Mouse (Mus musculus): Measurements from ENCODE around the gene Hmg20b. TPM values are rescaled to one million over a fixed set of nuclear protein-coding genes. Genes with fewer than 3 reads are reported as not detected.
A peak's percentile ranks its signal among the peaks of the same experiment; 100 is the strongest.

Gene Hmg20b
- total RNA-seq, 2 experiments from 2014 or later: 18.3 to 20.3 TPM

DNA sequence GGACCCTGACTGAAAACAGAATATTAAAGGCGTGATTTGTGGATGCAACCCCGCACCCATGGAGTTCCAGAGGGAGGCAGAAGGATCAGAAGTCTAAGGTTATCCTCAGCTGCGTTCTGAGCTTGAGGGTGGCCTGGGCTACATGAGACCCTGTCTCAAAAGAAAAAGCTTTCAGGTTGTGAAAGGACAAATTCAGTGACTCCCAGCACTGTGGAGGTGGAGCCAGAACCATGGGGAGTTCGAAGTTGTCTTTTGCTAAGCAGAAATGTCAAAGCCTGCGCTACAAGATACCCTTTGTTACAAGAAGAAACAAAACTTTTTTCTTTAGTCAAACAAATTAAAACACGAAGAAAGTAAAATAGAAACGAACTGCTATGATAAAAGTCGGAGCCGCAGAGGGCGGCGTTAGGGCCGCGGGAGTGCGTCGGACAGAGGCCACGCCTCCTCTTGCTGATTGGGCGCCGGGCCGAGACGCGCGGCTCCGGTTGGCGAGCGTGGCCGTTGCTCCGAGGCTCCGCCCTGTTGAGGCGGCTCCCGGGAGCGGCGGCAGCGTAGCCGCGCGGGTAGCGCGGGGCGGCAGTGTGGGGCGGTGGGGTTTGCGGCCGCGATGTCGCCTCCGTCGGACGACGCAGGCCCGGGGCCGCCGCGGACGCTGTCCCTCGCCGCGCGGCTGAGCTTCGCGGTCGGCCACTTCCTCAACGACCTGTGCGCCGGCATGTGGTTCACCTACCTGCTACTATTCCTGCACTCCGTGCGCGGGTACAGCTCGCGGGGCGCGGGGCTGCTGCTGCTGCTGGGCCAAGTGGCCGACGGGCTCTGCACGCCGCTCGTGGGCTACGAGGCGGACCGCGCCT lies 6.9 kb upstream of the Hmg20b start, which contains the start of gene Mfsd12:
Mfsd12 (plus strand) TSS at position 501 of the 854 bp plus-strand sequence.
- intact Hi-C loops (cut with DNase I): no loop called here
- DNase-seq (ENCODE audit: extremely low spot score in 1 of 2, low spot score in 2 of 2): peak; percentile 88 to 96

DNA sequence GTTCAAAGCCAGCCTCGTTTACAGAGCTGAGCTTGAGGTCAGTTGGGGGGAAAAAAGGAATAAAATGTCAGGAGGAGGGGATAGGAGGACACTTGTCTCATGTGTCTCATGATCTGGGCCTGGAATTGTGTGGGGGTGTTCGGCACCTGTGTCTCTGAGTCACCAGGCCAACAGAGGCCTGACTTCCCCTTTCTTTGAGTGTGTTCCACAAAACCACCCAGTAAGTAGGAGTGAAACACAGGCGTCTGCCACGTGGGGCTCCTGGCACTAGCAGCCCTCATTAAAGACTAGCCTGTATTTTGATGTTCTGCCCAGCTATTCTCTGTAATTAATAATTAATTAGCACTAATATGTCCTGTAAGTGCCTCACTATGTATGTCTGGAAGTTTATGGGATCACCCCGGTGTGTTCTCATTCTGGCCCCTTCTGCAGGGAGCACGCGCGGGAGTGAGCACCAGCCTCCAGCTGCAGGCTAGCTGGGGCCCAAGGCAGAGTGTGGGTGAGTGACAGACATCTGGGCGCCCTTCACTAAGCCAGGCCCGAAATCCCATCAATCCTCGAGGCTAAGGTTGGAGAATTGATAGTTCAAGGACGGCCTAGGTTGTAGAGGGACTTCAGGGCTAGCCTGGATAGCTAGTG lies 6.2 kb upstream of the Hmg20b start:
- intact Hi-C loops (cut with DNase I): no loop called here
- no peak for DNase-seq (ENCODE audit: extremely low spot score in 1 of 2, low spot score in 2 of 2)

DNA sequence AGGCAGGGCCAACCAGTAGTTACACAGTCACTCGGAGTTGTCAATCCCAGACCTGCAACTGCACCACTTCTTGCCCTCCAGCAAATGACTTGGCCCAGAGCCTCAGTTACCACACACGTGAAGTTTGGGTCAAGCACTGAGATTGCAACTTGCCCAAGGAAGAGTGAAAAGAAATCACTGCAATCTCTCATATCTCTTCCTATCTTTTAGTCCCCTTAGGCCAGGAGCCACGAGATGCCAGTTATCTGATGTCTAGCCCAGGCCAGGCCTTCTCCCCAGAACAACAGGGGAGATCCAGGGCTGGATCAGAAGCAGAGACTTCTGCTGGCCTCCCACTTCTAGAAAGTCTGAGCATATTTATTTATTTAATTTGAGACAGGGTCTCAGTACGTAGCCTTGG lies 5.3 kb upstream of the Hmg20b start:
- no peak for DNase-seq (ENCODE audit: extremely low spot score in 1 of 2, low spot score in 2 of 2)
- intact Hi-C loops (cut with DNase I): no loop called here

DNA sequence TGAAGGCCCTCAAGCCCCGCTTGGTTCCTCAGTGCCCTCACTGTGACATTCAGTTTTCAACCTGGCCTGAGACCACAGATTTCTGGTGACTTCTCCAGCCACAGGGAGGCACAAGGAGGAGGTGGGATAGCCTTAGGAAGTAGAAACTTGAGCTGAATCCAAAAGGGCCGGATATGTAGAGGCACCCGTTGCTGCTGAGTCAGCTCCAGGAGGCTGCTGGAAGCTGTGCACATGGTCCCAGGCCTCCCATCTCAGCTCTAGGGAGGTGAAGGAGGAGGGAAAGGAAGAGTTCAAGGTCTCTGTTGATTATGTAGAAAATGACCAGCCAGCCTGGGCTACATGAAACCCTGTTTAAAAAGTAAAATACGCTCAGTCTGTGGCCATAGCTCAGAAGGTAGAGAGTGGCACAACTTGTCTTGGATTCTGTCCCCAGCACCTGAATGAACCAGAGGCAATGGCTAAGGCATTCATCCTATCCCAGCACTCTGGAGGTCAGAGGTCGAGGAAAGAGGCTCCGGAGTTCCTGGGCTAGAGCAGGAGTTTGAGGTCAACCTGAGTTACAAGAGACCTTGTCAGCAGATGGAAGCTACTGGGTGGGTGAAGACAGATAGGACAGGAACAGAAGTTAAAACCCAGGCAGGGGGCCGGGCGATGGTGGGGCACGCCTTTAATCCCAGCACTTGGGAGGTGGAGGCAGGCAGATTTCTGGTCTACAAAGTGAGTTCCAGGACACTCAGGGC lies 4.6 kb upstream of the Hmg20b start:
- intact Hi-C loops (cut with DNase I): no loop called here
- DNase-seq (ENCODE audit: extremely low spot score in 1 of 2, low spot score in 2 of 2): no peak

DNA sequence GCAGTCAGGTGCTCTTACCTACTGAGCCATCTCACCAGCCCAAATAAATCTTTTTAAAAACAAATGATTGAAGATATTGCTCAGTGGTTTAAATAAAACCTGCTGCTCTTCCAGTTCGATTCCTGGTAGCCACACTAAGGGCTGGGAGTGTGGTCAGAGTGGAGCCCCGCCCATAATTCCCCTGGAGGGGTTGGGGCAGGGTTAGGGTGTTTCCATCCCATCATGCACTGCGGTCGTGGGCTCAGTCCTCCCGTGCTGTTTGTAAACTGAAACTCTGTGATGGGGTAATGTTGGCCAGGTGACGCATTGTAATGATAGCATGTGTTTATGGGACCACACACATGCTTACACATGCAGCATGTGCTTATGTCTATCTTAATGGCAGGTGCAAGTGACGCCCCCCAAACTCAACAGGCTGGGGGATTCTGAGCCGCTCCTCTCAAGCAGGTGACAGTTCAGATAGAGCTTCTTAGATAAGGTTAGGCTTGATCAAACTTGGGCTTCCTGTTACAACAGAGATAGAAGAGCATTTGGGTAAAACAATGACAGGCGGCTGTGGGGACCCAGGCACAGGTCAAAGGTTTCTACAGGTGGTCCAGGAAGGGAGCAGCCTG lies 1.5 kb upstream of the Hmg20b start:
- intact Hi-C loops (cut with DNase I): loop anchor here (2.0 kb wide), 1 partner anchor 61 kb away; the partner anchor contains the start of gene Tjp3
- DNase-seq (ENCODE audit: extremely low spot score in 1 of 2, low spot score in 2 of 2): no peak

DNA sequence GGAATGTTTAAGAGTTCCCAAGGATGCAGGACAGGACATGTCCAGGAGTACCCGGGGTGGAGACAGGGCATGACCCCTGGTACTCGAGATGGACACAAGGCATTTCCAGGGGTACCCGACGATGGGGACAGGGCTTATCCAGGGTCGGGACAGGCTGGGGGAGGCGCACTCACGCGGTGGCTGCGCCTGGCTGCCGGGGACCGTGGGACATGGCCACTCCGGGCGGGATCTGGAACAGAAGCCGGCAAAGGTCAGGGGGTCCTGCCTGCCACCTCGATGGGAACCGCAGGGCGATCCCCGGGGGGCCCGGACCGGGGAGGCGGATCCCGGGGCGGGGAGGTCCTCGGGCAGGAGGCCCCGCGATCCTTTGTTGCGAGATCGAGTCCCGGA lies 324 bp downstream of the Hmg20b start:
- intact Hi-C loops (cut with DNase I): loop anchor here (5.0 kb wide), 1 partner anchor 153 kb away; no protein-coding TSS in a partner anchor

DNA sequence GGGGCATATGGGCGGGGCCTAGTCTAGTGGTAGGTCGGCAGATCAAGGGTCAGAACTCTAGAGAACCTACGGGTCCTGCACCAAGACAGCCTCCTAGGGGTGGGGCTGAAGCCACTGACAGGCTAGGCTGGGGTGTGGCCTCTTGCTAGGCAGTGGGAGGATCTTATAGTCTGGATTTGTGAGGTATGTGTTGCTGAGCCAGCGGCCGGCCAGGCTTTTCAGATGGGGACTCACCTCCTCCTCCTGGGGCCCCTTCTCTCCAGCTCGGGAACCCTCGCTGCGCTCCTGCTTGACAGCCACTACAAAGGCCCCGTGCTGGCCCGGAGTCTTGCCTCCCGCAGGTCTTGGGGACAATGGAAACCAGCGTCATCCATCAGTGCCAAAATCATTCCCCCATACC lies 1.1 kb downstream of the Hmg20b start:
- intact Hi-C loops (cut with DNase I): loop anchor here (5.0 kb wide), 1 partner anchor 152 kb away; no protein-coding TSS in a partner anchor
- DNase-seq (ENCODE audit: extremely low spot score in 1 of 2, low spot score in 2 of 2): peak in 1 of 2 experiments; percentile 66

More for the DNA sequence above, 324 bp downstream of the Hmg20b start:
- DNase-seq (ENCODE audit: extremely low spot score in 1 of 2, low spot score in 2 of 2): no peak

DNA sequence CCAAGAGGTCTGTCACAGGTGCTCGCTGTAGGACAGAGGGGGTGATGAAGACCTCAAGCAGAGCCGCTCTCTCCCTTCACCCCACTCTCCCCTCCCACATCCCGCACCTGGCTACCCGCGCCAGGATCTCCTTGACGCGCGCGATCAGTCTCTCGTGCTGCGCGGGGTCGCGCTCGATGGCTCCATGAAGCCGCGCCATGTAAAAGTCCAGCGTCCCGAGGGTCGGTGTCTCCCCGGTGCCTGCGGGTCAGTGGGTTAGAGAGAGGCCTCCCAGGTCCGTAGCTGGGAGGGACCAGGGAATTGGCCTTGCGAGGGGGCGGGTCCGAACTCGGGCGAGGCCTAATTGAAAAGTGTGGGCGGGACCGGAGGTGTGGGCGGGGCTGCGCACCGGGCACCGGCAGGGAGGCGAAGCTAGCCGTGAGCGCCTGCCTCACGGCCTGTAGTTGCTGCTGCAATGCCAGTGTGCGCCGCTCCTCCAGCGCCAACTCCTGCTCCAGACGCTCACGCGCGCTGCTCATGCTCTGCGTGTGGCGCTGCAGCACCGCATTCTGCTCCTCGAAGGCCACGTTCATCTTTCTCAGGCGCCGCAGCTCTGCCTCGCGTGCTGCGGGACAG lies 3.7 kb downstream of the Hmg20b start:
- intact Hi-C loops (cut with DNase I): loop anchor here (5.0 kb wide), 1 partner anchor 149 kb away; no protein-coding TSS in a partner anchor

DNA sequence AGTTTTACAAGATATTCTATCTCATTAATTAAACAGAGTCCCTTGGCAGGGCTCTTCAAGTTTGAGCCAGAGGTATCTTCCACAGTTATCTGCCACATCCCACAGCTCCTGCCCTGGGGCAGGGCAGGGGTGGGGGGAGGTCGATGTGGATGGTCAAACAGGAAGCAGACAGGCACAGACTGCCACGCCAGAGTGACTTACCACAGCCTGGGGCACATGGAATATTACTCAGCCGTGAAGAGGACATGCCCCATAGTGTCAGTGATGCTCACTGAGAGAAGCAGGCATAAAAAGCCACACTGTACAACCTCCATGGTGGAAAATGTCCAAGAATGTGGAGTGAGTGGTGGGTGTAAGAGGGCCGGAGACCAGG lies 5.1 kb downstream of the Hmg20b start:
- no peak for DNase-seq (ENCODE audit: extremely low spot score in 1 of 2, low spot score in 2 of 2)
- intact Hi-C loops (cut with DNase I): loop anchor here (5.0 kb wide), 1 partner anchor 148 kb away; no protein-coding TSS in a partner anchor

More for the DNA sequence above, 3.7 kb downstream of the Hmg20b start:
- peak in 1 of 2 experiments; percentile 76 for DNase-seq (ENCODE audit: extremely low spot score in 1 of 2, low spot score in 2 of 2)

DNA sequence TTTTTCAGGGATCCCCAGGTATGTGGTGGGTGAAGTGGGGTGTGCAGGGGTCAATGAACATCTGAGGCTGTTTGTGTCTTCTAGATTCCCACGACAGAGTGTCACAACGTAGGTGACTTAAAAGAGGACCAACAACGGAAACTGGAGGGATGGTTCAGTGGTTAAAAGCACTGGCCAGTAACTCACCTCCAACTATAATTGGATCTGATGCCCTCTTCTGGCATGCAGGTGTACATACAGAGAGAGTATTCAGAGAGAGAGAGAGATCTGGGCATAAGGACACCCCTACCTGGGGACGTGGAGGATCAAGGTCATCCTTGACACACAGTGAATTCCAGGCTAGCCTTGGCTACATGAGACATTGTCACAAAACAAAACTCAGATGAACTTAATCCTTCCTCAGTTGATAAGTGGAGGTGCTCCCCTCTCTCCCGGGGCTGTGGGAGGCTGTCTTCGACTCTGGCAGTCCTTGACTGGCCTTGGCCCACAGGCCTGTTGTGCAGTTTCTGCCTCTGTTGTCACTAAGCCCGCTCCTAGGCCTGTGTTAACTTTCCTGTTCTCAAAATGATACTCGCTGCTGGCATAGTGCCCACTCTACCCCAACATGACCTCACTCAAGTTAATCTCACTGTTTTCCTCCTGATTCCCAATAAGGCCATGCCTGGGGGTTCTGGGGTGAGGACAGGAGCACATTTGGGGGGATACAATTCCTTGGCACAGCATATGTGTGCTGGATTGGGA lies 5.7 kb downstream of the Hmg20b start:
- no peak for DNase-seq (ENCODE audit: extremely low spot score in 1 of 2, low spot score in 2 of 2)
- intact Hi-C loops (cut with DNase I): loop anchor here (5.0 kb wide), 1 partner anchor 147 kb away; no protein-coding TSS in a partner anchor

DNA sequence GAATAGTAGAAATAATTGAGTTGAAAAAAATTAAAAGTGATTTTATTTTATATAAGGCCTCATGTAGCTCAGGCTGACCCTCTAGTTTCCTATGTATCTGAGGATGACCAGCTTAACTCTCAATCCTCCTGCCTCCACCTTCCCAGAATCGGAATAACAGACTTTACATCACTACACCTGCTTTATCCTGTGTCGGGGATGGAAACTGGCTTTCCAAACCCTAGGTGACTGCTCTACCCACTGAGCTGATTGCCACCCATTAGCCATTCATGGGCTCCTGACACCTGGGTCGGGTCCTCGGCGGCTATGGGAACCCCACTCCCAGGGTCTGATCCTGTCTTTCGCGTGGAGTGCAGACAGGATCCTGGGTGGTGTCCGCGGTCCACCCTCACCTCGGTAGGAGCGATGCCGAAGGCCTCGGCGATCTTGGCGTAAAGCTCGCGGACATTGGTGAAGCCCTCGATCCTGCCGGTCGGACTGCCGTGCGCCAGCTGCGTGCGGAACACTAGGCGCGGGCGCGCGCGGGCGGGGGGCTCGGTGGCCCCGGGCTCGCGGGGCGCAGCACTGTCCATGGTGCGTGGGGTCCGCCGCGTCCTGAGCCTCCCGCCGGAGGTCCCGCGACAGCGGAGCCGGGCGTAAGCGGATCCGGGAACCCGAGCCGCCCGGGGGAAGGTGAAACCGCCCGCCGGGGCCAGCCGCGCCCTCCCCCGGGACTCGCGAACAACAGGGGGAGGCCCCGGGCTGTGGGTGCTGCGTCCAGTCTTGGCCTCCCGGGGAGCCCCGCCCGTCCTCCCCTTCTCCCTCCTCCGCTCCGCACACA lies 7.4 kb downstream of the Hmg20b start, which contains the start of gene Gipc3:
Gipc3 (minus strand) TSS at position 581 of the 820 bp plus-strand sequence.
- no peak for DNase-seq (ENCODE audit: extremely low spot score in 1 of 2, low spot score in 2 of 2)
- intact Hi-C loops (cut with DNase I): no loop called here

DNA sequence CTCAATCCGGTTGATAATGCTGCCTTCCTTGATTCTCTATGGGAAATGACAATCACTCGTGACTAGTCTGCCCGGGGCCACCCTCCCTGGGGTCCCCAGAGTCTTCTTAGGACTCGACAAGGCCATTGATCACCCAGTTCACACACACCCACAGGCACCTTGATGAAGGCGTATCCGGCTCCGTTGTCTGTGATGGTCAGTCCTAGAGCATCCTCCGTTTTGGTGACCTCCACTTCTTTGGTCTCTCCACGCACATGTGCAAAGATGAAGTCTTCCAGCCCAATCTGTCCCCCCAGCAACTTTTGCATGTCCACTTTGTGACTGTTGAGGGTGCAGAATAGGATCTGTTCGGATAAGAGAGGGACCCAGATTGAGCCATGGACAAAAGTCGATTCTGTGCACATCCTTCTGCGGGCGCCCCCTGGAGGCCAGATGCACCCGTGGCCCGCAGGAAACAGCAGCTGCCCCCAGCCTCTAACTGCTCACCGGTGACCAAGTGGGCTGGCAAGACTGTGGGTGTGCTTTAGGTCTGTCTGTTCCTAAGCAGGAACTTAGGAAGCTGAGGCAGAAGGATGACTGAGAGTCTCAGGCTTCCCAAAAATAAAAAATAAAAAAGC lies 8.8 kb downstream of the Hmg20b start:
- peak in 1 of 2 experiments; percentile 80 for DNase-seq (ENCODE audit: extremely low spot score in 1 of 2, low spot score in 2 of 2)
- intact Hi-C loops (cut with DNase I): no loop called here

DNA sequence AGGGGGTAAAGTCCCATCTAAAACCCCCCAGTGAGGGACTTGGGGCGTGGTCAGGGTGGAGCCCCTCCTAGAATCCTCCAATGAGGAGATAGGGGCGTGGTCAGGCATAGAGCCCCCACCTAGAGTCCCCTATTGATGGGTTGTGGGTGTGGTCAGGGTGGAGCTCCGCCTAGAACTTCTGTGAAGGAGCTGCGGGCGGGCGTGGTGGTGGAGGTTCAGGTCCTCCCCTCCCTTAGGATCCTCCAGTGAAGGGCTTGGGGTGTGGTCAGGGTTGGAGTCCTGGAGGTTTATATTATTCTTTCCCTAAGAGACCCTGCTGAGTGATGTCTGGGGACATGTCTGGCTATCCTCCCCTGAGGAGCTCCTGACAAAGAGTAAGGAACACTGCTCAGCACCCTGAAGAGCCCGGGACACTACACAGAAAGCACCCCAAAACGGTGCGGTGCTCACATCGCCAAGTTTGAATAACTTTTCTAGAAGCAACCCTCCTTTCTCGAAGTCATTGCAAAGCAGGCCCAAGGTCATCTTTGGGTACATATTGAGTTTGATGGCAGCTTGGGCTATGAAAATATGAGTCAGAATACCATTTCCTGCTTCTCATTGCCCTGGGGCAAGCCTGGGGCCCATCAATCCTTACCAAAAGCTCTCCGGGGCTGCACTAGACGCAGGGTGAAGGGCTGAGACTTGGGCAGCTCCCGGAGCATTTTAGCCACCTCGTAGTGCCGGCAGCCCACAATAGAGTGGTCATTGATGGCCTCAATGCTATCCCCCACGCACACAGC lies 9.5 kb downstream of the Hmg20b start:
- no peak for DNase-seq (ENCODE audit: extremely low spot score in 1 of 2, low spot score in 2 of 2)
- intact Hi-C loops (cut with DNase I): no loop called here

DNA sequence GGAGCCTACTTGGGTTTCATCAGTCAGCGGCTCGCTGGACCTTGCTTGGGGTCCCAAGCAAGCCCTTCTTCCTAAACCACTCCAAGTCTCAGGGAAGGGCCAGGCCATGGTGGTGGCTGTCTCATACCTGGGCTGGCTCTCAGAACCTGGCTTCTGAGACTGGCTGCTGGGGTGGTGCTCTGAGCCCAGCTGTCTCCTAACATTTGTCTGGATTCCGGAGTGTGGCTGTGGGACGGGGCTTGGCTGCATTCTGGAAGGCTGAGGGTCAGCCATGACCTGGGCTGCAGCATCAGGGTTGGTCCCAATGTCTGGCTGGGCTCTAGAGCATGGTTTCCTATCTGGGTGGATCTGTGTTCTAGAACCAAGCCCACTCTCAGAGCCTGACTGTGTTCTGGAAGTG lies 13.7 kb downstream of the Hmg20b start:
- DNase-seq (ENCODE audit: extremely low spot score in 1 of 2, low spot score in 2 of 2): no peak

DNA sequence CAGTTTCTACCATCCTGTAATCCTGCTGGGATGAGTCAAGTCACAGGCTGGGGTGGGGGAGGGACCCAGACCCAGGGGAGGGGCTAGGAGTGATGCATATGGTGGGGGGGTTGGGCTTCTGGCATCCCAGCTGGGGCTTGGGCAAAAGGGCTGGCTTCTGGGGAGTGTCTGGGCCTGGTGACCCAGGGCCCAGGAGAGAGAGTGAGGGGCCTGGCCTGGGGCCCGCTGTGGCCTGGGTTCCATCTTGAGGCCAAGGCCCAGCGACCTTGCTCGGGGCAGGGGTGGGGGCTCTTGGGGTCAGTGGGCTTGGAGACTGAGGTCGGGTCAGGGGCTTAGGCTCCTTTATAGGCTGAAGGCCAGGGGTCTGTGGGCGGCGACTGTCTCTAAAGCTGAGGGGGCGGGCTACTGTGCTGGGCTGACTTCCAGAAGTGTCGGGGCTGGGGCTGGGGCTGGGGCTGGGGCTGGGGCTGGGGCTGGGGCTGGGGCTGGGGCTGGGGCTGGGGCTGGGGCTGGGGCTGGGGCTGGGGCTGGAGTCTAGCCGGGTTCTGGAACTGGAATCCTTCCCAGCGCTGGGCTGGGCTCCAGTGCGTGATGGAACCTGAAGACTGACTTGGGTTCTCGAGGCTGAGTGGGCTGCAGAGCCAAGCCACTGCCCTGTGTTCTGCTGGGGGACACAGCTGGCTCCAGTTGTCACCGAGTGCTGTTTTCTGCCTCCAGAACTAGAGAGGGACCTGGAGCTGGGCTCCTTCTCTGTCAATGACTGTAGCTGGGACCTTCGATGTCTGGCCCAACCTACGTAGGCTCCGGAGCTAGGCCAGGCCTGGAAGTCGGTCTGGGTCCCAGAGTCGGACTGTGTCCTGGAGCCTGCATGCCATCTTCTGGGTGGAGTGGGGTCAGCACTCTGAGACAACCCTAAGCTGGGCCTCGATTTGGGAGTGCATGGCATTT lies 14.6 kb downstream of the Hmg20b start:
- no peak for DNase-seq (ENCODE audit: extremely low spot score in 1 of 2, low spot score in 2 of 2)
- intact Hi-C loops (cut with DNase I): no loop called here

More for the DNA sequence above, 13.7 kb downstream of the Hmg20b start:
- intact Hi-C loops (cut with DNase I): no loop called here

Measured in left cerebral cortex, postnatal 10 days (tissue).